Mouse (Mus musculus) frontal cortex, adult 2 months (tissue): Measurements from ENCODE around the gene Dkc1. TPM values are rescaled to one million over a fixed set of nuclear protein-coding genes. Genes with fewer than 3 reads are reported as not detected.
A peak's percentile ranks its signal among the peaks of the same experiment; 100 is the strongest.

Experiments used
- DNase-seq, 2 experiments: peaks; one replicate each; pipeline ENCODE4 v3.0.0; 2022; ENCODE audit warnings: low spot score in 1 of 2; ENCODE audit errors: extremely low spot score in 1 of 2
- polyA plus RNA-seq: library from polyadenylated mRNA; depleted of rRNA; stranded (reverse); fragments of >200 nt; gene quantifications from 2 replicates; pipeline ENCODE4 v1.2.3, GENCODE M21; 2012; rRNA removed

The Dkc1 gene
- polyA plus RNA-seq, 1 experiment, result 35.9 TPM

DNA sequence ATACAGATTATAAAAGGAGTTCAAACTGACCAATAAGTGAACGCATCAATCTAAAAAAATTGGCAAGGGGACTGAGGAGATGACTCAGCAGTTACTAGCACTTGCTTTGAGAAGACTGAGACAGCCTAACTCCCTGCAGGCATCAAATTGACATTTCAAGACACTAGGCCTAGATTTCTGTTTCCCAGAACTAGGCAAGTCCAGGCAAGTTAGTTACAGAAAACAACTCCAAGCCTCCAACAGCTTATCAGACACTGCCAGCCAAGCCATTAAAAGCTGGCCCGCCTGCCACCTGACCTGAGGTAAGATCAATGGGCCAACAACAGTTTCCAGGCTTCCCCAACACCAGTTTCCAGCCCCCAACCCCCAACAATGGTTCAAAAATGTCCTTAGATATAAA lies 42.1 kb downstream of the Dkc1 start:
- DNase-seq, result no peak

DNA sequence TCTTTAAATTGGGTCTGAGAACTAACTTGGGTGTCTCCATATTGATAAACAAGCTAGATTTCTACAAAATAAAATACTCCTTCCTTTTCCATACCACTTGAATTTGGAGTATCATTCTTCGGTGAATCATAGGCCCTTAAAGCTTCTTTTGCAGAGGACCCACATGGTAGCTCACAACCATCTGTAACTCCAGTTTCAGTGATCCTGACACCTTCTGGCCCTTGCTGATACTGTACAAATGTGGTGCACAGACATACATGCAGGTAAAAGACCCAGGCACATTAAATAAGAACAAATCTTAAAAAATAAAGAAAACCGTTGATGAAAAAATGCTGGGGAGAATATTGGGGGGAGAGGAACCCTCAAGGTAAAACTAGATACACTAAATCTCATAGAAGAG lies 42.5 kb downstream of the Dkc1 start:
- DNase-seq, result no peak

DNA sequence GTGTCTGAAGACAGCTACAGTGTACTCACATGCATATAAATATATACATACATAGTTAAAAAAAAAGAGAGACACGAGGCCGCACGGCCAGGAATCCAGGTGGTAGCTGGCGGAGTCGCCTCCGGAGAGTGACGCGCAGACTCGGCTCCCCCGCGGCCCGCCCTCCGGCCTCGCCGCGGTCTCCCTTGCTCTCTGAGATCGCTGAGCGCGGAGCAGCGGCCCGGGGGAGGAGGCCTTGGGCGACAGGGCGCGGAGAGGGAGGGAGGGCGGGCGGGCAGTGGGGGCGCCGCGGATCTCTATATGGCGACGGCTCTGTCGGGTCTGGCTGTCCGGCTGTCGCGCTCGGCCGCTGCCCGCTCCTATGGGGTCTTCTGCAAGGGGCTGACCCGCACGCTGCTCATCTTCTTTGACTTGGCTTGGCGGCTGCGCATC lies 47.5 kb downstream of the Dkc1 start:
- peak in 1 of 2 experiments; percentile 10 for DNase-seq

DNA sequence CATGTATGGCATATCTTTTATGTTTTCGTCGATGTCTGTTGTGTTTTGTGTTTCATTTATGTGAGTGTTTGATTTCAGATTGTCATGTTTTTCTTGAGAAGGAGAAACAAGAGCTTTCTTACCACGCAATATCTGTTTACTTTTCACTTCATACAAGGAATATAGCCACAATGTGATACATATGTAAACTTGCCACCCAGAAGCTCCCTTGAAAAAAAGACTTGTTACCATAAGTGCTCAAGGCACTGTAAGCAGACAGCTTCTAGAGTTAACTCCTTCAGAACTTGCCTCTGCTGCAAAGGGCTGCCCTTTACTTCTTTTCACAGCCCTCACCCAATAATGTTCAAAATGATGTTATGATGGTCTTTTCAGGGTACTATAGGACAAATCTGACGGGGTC lies 52.8 kb downstream of the Dkc1 start:
- no peak for DNase-seq

DNA sequence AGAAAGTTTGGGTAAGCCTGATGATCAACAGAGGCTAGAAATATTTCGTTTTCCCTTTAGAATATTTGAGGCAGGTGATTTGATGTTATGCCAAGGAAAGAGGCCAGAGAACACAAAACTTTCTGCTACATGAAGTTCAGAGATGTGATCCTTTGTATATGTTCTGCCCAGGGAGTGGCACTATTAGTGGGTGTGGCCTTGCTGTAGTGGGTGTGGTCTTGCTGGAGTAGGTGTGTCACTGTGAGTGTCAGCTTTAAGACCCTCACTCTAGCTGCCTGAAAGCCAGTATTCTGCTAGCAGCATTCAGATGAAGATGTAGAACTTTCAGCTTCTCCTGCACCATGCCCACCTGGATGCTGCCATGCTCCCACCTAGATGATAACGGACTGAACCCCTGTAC lies 54.6 kb downstream of the Dkc1 start:
- no peak for DNase-seq

DNA sequence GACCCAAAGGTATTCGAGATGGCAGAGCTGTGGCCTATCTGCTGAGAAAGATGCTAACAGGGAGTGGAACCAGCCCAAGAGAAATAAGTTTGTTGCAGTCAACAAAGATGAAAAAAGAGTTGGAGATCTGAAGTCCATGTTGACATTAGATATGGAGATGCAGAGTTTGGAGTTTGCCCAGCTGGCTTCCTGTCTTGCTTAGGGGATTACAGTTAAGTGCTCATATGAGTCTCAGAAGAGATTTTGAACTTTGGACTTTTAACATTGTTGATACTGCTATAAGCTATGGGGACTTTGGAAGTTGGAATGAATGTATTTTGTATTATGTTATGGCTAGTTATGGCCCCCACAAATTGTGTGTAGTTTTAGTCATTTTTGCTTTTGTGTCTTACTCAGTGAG lies 56.6 kb downstream of the Dkc1 start:
- no peak for DNase-seq

DNA sequence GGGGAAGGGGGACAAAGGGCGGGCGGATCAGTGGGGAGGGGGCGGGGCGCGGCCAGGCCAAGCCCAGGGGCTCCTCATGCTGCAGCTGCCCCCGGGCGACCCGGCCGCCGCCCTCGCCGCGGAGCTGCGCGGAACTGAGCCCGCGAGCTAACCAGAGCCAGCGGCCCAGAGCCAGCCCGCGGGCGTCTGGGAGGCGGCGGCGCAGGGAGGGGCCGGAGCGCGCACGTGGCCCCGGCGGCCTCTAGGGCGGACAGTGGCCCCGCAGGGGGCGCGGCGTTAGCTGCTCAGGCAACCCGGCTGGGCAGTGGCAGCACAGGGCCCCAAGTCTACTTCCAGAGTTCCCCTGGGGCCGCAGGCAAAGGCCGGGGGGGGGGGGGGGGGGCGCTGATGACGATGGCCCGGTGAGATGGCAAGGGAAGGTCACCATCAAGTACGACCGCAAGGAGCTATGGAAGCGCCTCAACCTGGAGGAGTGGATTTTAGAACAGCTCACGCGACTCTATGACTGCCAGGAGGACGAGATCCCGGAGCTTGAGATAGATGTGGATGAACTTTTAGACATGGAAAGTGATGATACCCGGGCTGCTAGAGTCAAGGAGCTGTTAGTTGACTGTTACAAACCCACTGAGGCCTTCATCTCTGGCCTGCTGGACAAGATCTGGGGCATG lies 60.1 kb downstream of the Dkc1 start:
- DNase-seq, result no peak

Other genes with a start within 250 kb of the Dkc1 start
- gene Gab3, start 10.4 kb upstream of the Dkc1 start, polyA plus RNA-seq, result 1.3 and 1.6 TPM in 2 replicates
- gene Mpp1, start 35.2 kb downstream of the Dkc1 start, polyA plus RNA-seq, result 30.5 and 33.4 TPM in 2 replicates
- not detected in 2 replicates for gene Smim9, start 67.9 kb downstream of the Dkc1 start, polyA plus RNA-seq